Mouse (Mus musculus) left cerebral cortex, postnatal 36 days (tissue): ENCODE measurements around the gene Stoml2. TPM values are rescaled to one million over a fixed set of nuclear protein-coding genes. Genes with fewer than 3 reads are reported as not detected.
A peak's percentile ranks its signal among the peaks of the same experiment; 100 is the strongest.

Experiments
- DNase-seq, 2 experiments: peaks; one replicate each; pipeline ENCODE4 v3.0.0; 2021 to 2022; ENCODE audit warnings: low spot score in 2 of 2, mixed read lengths in 1 of 2
- intact Hi-C: fragments of 180-260 bp; cut with DNase I; formaldehyde crosslinking; loops from one replicate; pipeline ENCODE4 v1.15.1; 2025
- total RNA-seq, 2 experiments: library from RNA; stranded (reverse); gene quantifications; 2 replicates each; pipeline ENCODE4 v1.2.3; 2021

Gene Stoml2
- total RNA-seq, 2 experiments from 2014 or later: 107 to 121 TPM

- peak; percentile 91 for DNase-seq
- intact Hi-C loops: loop anchor here (5.0 kb wide), 1 partner anchor 342 kb away; the partner anchor contains the start of gene Rusc2
Measured at GRCm38 (mm10) chr4:43040114-43040572, 8.6 kb upstream of the Stoml2 start.

DNA sequence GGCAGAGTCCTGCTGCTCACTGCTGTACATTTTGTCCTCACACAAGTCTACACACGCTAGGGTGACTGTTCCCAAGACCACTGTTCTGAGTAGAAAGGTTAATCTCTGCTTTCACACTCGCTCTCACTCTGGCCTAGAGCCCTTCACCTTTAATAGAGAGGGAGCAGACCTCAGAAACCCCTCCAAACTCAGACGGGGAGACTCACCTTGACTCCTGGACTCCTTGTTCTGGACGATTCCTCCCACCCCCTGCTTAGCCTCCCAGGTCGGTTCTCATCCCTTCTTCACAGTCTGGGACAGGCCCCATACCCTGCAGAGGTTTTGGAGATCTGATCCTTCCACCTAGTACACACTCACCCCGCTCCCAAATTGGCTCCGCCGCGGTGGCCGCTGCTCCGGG, 8.1 kb upstream of the Stoml2 start:
- DNase-seq: no peak
- intact Hi-C loops: loop anchor here (5.0 to 10.0 kb wide), 2 partner anchors 343 to 525 kb away; partner anchors contain the start of genes Creb3, Rusc2 and Tln1

- peak; percentile 55 to 66 for DNase-seq
- intact Hi-C loops: loop anchor here (10.0 kb wide), 1 partner anchor 526 kb away; the partner anchor contains the start of genes Creb3 and Tln1
Measured at GRCm38 (mm10) chr4:43038567-43039495, 7.3 kb upstream of the Stoml2 start.

DNA sequence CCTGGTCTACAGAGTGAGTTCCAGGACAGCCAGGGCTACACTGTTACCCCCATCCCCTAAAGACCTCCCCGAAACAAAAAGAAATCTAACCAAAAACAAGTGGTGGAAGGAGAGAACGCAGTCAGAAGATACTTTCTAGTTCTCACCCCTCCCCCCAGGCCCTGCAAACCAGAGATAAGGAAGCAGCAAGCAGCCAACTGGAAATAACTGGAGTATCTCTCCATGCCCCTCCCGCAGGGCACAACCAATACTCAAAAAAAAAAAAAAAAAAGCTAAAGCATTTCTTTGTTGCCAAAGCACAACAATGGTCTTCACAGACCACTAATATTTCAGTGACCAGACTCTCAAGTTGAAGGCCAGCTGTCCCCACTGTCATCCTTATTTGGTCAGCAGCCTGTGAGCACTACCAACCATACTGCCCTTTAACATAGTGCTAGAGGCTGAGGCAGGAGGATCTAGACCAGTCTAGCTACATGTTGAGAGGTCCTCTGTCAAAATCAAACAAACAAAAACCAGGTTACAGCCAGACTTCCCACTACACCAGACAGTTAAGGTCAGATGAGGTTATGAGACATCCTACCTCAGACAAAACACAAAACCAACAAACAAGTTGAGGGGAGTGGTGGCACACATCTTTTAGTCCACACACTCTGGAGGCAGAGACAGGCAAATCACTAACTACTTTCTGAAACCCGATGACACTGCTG, 6.5 kb upstream of the Stoml2 start:
- no peak for DNase-seq
- intact Hi-C loops: loop anchor here (10.0 kb wide), 1 partner anchor 527 kb away; the partner anchor contains the start of genes Creb3 and Tln1

- no peak for DNase-seq
- intact Hi-C loops: loop anchor here (10.0 kb wide), 1 partner anchor 528 kb away; the partner anchor contains the start of genes Creb3 and Tln1
Measured at GRCm38 (mm10) chr4:43036356-43036755, 4.8 kb upstream of the Stoml2 start.

GRCm38 (mm10) chr4:43035851-43036250, 4.3 kb upstream of the Stoml2 start:
- DNase-seq: no peak
- intact Hi-C loops: loop anchor here (10.0 kb wide), 1 partner anchor 529 kb away; the partner anchor contains the start of genes Creb3 and Tln1

GRCm38 (mm10) chr4:43033481-43033880, 2.0 kb upstream of the Stoml2 start:
- intact Hi-C loops: loop anchor here (10.0 kb wide), 1 partner anchor 531 kb away; the partner anchor contains the start of genes Creb3 and Tln1
- DNase-seq: no peak

DNA sequence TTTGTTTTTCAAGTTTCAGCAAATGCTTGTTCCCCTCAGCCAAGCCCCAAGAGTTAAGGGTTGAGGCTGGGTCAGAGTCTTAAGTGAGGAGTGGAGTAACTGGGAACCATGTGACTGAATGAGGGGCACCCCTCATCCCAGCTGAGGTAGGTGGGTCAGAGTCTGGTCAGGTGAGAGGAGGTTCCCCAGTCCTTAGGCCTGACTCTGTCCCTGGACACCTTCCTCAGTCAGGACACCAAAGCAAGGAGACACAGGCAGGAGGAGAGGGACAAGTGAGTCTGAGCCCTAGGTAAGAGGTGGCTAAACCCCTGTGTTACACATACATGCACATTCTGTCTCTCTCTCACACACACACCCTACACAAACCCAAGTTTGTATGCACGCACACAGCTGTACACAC, 991 bp upstream of the Stoml2 start:
- no peak for DNase-seq
- intact Hi-C loops: loop anchor here (10.0 kb wide), 1 partner anchor 532 kb away; the partner anchor contains the start of genes Creb3 and Tln1

DNA sequence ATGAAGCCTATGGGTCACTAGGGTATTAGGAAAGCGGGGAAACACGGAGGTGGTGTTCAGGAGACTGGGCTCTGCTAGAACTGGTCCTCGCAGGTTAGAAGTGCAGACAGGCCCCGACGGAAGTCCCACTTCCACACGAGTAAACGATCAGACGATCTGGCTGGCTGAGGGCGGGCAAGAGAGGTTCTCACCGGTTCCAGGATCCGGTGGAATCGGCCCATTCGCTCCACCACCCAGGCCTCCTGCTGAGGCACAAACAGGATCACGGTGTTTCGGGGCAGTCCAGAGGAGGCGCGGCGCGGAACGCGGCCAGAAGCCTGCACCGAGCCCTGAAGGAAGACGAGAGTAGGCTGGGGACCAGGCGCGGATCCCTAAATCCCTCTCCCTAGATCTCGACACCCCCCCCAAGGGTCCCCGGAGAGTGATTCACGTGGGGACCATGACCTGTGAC, 705 bp downstream of the Stoml2 start:
- DNase-seq: no peak
- intact Hi-C loops: loop anchor here (10.0 kb wide), 1 partner anchor 534 kb away; the partner anchor contains the start of genes Creb3 and Tln1

- DNase-seq: no peak
- intact Hi-C loops: loop anchor here (10.0 kb wide), 1 partner anchor 534 kb away; the partner anchor contains the start of genes Creb3 and Tln1
Measured at GRCm38 (mm10) chr4:43030352-43030751, 1.2 kb downstream of the Stoml2 start.

- no peak for DNase-seq
- intact Hi-C loops: loop anchor here (10.0 kb wide), 1 partner anchor 535 kb away; the partner anchor contains the start of genes Creb3 and Tln1
Measured at GRCm38 (mm10) chr4:43029749-43030148, 1.8 kb downstream of the Stoml2 start.

DNA sequence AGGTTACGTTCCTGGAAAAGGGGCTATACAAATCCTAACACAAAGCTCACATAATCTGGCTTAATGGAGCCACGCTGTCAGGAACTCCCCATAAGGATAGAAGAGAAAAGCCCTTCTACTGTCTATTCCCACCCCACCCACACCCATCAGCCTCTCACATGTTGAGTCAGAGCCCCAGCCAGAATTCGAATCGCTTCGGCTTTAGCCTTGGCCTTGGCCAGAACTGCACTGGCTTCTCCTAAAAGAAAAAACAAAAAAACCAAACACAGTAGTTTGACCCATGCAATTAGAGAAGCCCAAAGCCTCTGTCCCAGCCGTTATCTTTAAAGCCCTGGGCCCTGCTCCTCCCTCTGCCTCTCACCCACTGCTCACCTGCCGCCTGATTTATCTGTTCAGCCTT, 2.4 kb downstream of the Stoml2 start:
- intact Hi-C loops: no loop called here
- no peak for DNase-seq

GRCm38 (mm10) chr4:43025084-43025960, 6.2 kb downstream of the Stoml2 start, which contains the start of gene Pigo:
Gene Pigo, minus strand, starts transcription at chr4:43025819.
- DNase-seq: peak; percentile 95
- intact Hi-C loops: no loop called here

GRCm38 (mm10) chr4:43024673-43025072, 6.8 kb downstream of the Stoml2 start:
- no peak for DNase-seq
- intact Hi-C loops: no loop called here

- DNase-seq: no peak
- intact Hi-C loops: no loop called here
Measured at GRCm38 (mm10) chr4:43021341-43021740, 10.2 kb downstream of the Stoml2 start.

DNA sequence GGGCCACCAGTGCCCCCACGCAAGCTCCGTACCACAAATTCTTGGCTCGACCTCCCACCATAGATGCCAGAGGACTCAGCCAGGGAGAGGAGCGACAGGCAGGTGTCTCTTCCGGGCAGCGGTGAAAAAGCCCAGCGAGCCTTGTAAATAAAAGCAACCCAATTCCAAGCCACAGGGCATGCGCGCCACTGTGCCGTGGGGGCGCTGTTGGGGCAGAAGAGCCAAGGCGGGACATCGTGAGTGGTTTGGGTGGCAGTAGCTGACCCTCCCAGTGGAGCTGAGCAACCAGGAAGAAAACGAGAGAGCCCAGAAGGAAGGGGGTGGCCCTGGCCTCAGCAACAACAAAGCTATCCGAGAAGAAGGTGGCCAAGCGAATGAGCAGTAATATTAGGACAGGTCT, 10.6 kb downstream of the Stoml2 start:
- DNase-seq: no peak
- intact Hi-C loops: no loop called here

- intact Hi-C loops: no loop called here
- no peak for DNase-seq
Measured at GRCm38 (mm10) chr4:43019641-43020465, 11.7 kb downstream of the Stoml2 start.

- DNase-seq: no peak
- intact Hi-C loops: no loop called here
Measured at GRCm38 (mm10) chr4:43019176-43019575, 12.3 kb downstream of the Stoml2 start.
